Mouse (Mus musculus): ENCODE results near the gene Hoxc6. TPM values are rescaled to one million over a fixed set of nuclear protein-coding genes. Genes with fewer than 3 reads are reported as not detected.

Gene Hoxc6
- polyA plus RNA-seq, 1 experiment from 2014 or later: not detected

- Histone ChIP-seq H3K4me3 (replicated peaks) (no peak overlapping the region), H3K27me3 (peaks cover 99% of the 10 kb centered on the region), H3K4me1 (peaks cover 5% of the 10 kb centered on the region), H3K9me3 (no peaks in the 10 kb centered on the region), H3K9ac (no peak overlapping the region), H3K4me2 (no peak overlapping the region), H3K36me3 (replicated peaks) (no peaks in the 10 kb centered on the region), H3K27ac (no peak overlapping the region)
- ATAC-seq (ENCODE audit: low FRiP score): no peak
- WGBS: under 1% methylated on average over 28 of the region's 28 CpGs
Measured at GRCm38 (mm10) chr15:103010847-103011555, 12.9 kb downstream of the Hoxc6 start.

DNA sequence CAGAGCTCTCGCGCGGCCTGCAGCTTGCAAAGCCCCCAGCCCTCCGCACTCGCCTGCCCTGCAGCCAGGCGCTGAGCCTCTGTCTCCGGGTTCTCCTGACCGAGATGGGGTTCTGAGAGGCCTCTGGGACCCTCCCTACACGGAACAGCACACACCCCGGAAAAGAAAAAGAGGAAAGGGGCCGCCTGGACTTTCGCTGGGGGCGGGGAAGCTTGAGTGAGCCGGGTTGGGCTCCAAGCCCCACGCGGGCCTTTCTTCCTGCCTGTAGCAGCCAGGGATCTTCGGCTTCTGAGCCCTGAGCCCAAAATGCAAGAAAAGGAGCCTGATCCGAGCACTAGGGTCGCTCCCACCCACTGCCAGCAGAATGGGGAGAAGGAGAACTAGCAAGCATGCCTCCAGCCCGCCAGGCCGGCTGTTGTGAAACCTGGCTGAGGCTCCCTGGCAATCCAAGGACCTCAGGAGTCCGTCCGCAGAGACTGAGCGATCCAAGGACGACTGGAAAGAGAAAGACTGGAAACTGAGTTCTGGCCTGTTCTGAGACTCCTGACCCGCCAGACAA, 13.9 kb downstream of the Hoxc6 start:
- no peaks in the 10 kb centered on the region for H3K9me3 ChIP-seq
- ATAC-seq (ENCODE audit: low FRiP score): no peak
- no peaks in the 10 kb centered on the region for H3K36me3 ChIP-seq (replicated peaks)
- no peak overlapping the region for H3K4me2 ChIP-seq
- H3K9ac ChIP-seq: no peak overlapping the region
- WGBS: 1% methylated on average over 26 of the region's 26 CpGs
- H3K4me3 ChIP-seq (replicated peaks): no peak overlapping the region
- no peak overlapping the region for H3K27ac ChIP-seq
- peaks cover 5% of the 10 kb centered on the region for H3K4me1 ChIP-seq
- H3K27me3 ChIP-seq: peaks cover 99% of the 10 kb centered on the region

DNA sequence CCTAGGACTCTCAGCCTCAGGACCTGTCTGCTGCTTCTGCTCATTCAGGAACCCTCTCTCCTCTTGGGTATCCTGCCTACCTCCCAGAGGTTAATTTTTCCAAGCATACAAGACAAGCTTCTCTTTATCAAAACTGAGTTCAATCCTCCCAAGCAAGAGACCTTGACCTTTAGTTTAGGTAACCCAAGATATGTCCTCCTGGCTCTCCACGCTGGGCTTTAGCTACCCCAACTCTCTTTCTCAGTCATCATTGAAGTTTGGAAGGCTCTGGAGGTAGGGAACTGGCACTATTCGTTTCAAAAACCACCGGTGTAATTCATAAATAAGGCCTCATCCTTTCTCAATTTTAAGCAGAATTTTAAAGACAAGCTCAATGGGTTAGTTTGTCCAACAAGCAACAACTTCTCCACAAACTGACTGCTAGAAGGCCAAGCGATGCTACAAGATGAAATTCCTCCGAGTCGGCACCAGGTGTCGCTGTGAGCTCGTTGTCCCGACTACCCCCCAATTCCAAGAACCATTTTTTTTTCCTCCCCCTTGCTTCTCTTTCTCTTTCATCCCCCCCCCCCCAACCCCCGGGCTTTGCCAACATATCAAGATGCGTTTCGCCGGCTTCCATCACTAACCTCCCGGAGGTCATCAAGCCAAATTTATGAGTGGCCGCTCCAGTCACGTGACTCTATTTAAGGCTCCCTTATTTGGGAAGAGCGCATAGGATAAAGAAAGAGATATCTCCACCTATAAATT, 15.4 kb downstream of the Hoxc6 start:
- Histone ChIP-seq H3K27ac (no peak overlapping the region), H3K4me1 (peaks cover 5% of the 10 kb centered on the region), H3K4me3 (replicated peaks) (no peak overlapping the region), H3K27me3 (peaks cover 99% of the 10 kb centered on the region), H3K36me3 (replicated peaks) (no peaks in the 10 kb centered on the region), H3K9ac (no peak overlapping the region), H3K9me3 (no peaks in the 10 kb centered on the region), H3K4me2 (no peak overlapping the region)
- no peak for ATAC-seq (ENCODE audit: low FRiP score)
- WGBS: 2% methylated on average over 17 of the region's 17 CpGs

- Histone ChIP-seq H3K4me2 (0 out of 2 replicates have a peak overlapping the region, but pooled peaks have one; percentile 10), H3K27ac (no peak overlapping the region), H3K4me1 (peaks cover 5% of the 10 kb centered on the region), H3K4me3 (replicated peaks) (0 out of 2 replicates have a peak overlapping the region, but pooled peaks have one; percentile 4), H3K36me3 (replicated peaks) (no peaks in the 10 kb centered on the region), H3K9me3 (no peaks in the 10 kb centered on the region), H3K27me3 (peaks cover 99% of the 10 kb centered on the region), H3K9ac (no peak overlapping the region)
- ATAC-seq (ENCODE audit: low FRiP score): no peak
- under 1% methylated on average over 43 of the region's 57 CpGs for WGBS
Measured at GRCm38 (mm10) chr15:103014166-103015008, 16.3 kb downstream of the Hoxc6 start.

GRCm38 (mm10) chr15:103015009-103015399, 16.9 kb downstream of the Hoxc6 start:
- H3K4me1 ChIP-seq: peaks cover 5% of the 10 kb centered on the region
- H3K27me3 ChIP-seq: peaks cover 99% of the 10 kb centered on the region
- H3K4me2 ChIP-seq: no peak overlapping the region
- H3K36me3 ChIP-seq (replicated peaks): no peaks in the 10 kb centered on the region
- WGBS: under 1% methylated on average over 28 of the region's 28 CpGs
- no peaks in the 10 kb centered on the region for H3K9me3 ChIP-seq
- no peak for ATAC-seq (ENCODE audit: low FRiP score)
- no peak overlapping the region for H3K27ac ChIP-seq
- H3K4me3 ChIP-seq (replicated peaks): 0 out of 2 replicates have a peak overlapping the region, but pooled peaks have one; percentile 4
- no peak overlapping the region for H3K9ac ChIP-seq

- H3K9ac ChIP-seq: no peak overlapping the region
- no peak overlapping the region for H3K27ac ChIP-seq
- no peak overlapping the region for H3K4me2 ChIP-seq
- no peak overlapping the region for H3K4me3 ChIP-seq (replicated peaks)
- WGBS: under 1% methylated on average over 19 of the region's 19 CpGs
- H3K36me3 ChIP-seq (replicated peaks): no peaks in the 10 kb centered on the region
- ATAC-seq (ENCODE audit: low FRiP score): no peak
- peaks cover 5% of the 10 kb centered on the region for H3K4me1 ChIP-seq
- H3K27me3 ChIP-seq: peaks cover 99% of the 10 kb centered on the region
- H3K9me3 ChIP-seq: no peaks in the 10 kb centered on the region
Measured at GRCm38 (mm10) chr15:103015406-103016166, 17.5 kb downstream of the Hoxc6 start.

GRCm38 (mm10) chr15:103018636-103019035, 20.6 kb downstream of the Hoxc6 start, which contains the start of gene Hoxc4:
Hoxc4 (plus strand) TSS chr15:103018934.
- 6% methylated on average over 9 of the region's 9 CpGs for WGBS
- peaks cover 99% of the 10 kb centered on the region for H3K27me3 ChIP-seq
- peaks cover 5% of the 10 kb centered on the region for H3K4me1 ChIP-seq
- no peak within 1 kb of the TSS for H3K9ac ChIP-seq
- no peak for ATAC-seq (ENCODE audit: low FRiP score)
- no peak within 1 kb of the TSS for H3K4me3 ChIP-seq (replicated peaks)
- no peaks in the 10 kb centered on the region for H3K9me3 ChIP-seq
- no peak within 1 kb of the TSS for H3K4me2 ChIP-seq
- no peaks in the 10 kb centered on the region for H3K36me3 ChIP-seq (replicated peaks)
- H3K27ac ChIP-seq: no peak within 1 kb of the TSS

DNA sequence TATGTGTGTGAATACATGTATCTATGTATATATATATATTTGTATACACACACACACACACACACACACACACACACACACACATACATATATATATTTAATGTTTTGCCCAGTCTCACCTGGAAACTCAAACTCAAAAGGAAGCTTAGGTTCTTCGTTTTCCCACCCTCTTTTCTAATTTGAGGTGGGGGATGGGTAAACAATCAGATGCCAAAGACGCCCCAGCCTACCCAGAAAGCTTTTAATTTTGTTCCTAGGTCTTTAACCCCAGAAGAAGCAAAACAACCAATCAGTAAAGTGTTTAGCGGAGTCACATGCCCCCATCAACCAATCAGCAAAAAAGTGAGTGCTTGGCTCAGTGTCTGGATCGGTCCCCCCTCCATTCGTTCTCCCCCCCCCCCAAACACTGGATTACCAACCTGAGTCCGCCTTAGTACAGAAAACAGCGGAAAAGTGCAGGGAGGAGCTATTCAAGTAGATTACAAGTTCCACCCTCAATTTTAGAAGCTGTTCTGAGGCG, 22.9 kb downstream of the Hoxc6 start:
- ATAC-seq (ENCODE audit: low FRiP score): no peak
- H3K4me1 ChIP-seq: no peaks in the 10 kb centered on the region
- no peak overlapping the region for H3K4me3 ChIP-seq (replicated peaks)
- no peak overlapping the region for H3K9ac ChIP-seq
- no peaks in the 10 kb centered on the region for H3K9me3 ChIP-seq
- WGBS: under 1% methylated on average over 8 of the region's 8 CpGs
- H3K27ac ChIP-seq: no peak overlapping the region
- H3K36me3 ChIP-seq (replicated peaks): no peaks in the 10 kb centered on the region
- H3K27me3 ChIP-seq: peaks cover 97% of the 10 kb centered on the region
- no peak overlapping the region for H3K4me2 ChIP-seq

DNA sequence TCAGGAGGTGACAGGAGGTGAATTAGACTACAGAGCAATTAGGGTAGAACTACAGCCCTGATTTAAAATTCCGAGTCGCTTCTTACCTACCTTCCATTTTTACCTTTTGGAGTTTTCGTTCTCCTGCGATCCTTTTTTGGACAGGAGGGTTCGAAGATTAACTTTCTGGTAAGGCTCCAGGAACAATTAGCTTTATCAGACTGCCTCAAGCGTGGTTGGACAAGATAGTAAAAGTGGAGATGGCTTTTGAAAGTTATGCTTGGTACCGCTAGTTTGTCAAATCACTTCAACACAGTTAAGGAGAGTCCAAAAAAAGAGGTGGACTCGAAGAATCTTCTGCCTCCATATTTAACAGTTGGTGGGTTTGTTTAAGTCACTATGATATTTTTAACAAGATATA, 23.5 kb downstream of the Hoxc6 start:
- H3K4me2 ChIP-seq: no peak overlapping the region
- ATAC-seq (ENCODE audit: low FRiP score): no peak
- H3K9ac ChIP-seq: no peak overlapping the region

GRCm38 (mm10) chr15:103024131-103024530, 26.1 kb downstream of the Hoxc6 start:
- no peaks in the 10 kb centered on the region for H3K9me3 ChIP-seq
- no peak overlapping the region for H3K4me2 ChIP-seq
- H3K4me3 ChIP-seq (replicated peaks): no peak overlapping the region
- H3K36me3 ChIP-seq (replicated peaks): no peaks in the 10 kb centered on the region
- no peak overlapping the region for H3K27ac ChIP-seq
- WGBS: 0% methylated on average over 2 of the region's 2 CpGs
- ATAC-seq (ENCODE audit: low FRiP score): no peak
- H3K4me1 ChIP-seq: no peaks in the 10 kb centered on the region
- H3K9ac ChIP-seq: no peak overlapping the region
- H3K27me3 ChIP-seq: peaks cover 97% of the 10 kb centered on the region

More for the DNA sequence above, 23.5 kb downstream of the Hoxc6 start:
- H3K27ac ChIP-seq: no peak overlapping the region
- H3K27me3 ChIP-seq: peaks cover 97% of the 10 kb centered on the region
- no peaks in the 10 kb centered on the region for H3K36me3 ChIP-seq (replicated peaks)
- H3K4me1 ChIP-seq: no peaks in the 10 kb centered on the region
- H3K9me3 ChIP-seq: no peaks in the 10 kb centered on the region
- WGBS: 7% methylated on average over 8 of the region's 8 CpGs
- no peak overlapping the region for H3K4me3 ChIP-seq (replicated peaks)
